Mouse (Mus musculus): ENCODE data around the gene Fxyd6.

Gene Fxyd6

DNA sequence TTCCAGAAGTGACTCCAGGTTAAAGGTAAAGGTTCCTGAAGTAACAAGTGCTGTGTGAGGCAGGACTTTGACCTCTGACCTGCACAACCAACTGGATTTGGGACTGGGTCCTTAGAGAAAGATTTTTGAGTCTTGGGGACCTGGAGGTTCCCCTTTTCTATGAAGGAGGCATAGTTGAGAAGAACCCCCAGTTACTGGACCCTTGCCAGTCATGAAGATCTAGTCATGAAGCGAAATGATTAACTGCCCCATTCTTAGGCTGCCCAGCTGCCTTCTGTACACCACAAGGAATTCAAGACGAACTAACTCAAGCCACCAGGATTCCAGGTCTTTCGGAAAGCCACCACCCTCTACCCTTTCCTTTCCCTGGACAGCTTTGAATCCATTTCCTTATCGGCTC lies 6.4 kb downstream of the Fxyd6 start:
- no peak for DNase-seq (ENCODE audit: low spot score)

DNA sequence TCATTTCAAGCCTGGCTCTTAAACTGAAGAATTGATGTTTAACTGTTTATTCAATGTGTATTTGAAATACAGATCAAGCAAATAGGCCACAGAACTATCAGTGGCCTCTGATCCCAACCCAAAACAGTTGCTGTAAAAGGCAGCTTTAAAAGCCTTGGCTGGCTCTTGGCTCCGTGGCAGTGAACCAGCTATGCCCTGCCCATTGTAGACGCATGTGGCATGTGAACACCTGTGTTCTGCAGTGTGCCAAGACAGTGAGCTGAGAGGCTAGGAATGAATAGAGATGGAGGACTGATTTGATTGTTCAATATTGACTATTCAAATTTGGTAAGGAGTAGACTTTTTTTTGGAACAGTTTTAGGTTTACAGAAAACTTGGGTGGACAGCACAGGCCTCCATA lies 6.9 kb downstream of the Fxyd6 start:
- DNase-seq (ENCODE audit: low spot score) = no peak

DNA sequence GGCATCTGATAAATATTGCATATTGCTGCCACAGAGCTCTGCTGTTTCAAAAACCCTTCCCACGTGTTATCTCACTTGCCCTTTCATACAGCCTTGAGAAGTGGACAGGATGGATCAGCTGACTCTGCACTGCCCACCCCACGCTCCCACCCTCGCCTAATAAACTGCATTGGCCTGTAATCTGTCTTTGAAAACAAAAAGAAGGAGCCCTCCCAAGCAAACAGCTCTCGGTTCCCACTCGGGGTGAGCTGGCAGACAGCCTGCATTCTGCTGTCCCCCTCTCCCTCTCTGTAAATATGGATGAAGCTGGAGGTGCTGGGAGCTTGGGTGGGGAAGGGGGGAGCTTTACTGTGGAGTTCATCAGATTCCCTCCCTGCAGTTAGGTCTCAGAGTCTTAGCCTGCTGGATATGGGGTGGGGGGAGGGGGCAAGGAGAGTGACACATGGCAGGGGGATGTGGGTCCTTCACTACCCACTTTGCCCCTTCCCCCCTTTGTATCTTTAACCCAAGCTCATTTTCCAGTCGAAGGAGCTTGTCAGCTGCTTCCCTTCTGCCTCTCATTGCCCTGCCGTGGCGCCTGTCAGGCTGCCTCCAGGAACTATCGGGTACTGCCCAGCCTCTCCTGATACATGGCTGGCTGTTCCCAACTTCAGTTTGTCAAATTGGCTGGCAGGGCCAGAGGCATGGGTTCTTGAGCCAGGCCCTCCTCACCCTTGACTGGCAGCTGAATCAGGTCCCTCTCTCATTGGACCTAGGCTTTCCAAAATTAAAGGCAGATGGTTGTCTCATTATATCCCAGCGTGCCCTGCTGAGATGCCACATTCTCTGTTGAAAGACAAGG lies 10.6 kb downstream of the Fxyd6 start:
- no peak for DNase-seq (ENCODE audit: low spot score)

DNA sequence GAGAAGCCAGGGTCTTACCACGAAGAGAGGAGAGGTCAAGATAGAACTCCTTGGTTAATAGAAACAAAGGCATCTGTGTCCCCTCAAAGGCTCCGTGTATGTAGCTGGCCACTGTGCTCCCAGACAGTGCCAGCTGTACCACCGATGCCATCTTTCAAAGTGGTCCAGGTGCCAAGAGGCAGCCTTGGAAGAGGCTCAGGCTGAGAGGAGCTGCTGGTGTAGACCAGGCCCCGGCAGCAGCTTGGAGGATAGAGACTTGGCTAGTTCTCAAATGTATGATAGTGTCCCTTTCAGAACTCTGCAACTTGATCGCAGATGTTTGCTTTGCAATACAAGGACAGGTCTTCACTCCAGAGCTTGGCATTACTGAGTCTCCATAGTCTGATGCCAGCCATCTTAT lies 12.4 kb downstream of the Fxyd6 start:
- no peak for DNase-seq (ENCODE audit: low spot score)

DNA sequence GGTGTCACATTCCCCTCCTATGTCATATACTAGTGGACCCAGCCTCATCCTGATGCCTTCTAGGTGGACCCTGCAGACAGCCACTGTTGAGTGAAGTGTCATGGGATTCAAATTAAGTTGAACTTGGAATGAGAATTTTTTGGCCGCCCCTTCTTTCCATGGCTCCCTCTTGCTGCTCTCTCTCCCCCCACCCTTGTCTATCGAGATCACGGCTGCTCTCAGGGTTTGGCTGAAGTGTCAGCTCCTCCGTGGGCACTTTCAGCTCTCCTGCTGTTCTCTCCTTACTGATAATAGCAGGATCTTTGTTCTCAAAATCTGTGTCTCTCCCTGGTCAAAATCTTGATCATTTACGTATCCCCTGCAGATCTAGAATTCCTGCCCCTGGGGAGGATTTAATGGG lies 12.8 kb downstream of the Fxyd6 start:
- DNase-seq (ENCODE audit: low spot score) = no peak

DNA sequence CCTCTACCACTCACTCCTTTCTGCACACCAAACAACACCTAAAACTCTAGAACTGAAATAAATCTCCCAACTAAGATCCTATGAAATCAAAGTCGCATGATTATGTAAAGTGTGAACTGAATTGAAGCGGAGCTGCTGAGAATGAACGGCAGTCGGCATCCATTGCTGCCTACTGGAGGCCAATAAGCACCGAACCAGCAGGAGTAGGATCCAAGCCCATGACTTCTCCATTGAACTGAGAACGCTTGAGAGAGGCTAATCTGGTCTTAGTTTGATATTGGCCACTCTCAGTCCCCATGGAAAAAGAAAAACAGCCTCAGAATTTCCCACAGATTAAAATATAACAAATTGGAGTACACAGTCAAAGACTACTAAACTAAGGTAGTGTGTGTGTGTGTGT lies 13.9 kb downstream of the Fxyd6 start:
- DNase-seq (ENCODE audit: low spot score) = no peak

DNA sequence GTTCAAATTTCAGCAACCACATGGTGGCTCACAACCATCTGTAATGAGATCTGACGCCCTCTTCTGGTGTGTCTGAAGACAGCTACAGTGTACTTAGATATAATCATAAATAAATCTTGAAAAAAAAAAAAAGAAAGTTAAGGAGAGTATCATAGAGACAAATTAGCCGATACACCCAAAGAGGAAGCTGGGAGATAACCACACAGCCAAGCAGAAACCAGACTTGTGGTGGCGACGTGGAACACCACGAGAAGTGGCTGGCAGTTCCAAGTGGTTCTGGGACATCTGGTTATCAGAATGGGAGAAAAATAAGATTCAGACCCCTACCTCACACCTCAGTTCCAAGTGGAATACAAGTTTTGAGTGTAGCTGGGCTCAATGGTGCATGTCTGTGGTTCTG lies 16.7 kb downstream of the Fxyd6 start:
- no peak for DNase-seq (ENCODE audit: low spot score)

DNA sequence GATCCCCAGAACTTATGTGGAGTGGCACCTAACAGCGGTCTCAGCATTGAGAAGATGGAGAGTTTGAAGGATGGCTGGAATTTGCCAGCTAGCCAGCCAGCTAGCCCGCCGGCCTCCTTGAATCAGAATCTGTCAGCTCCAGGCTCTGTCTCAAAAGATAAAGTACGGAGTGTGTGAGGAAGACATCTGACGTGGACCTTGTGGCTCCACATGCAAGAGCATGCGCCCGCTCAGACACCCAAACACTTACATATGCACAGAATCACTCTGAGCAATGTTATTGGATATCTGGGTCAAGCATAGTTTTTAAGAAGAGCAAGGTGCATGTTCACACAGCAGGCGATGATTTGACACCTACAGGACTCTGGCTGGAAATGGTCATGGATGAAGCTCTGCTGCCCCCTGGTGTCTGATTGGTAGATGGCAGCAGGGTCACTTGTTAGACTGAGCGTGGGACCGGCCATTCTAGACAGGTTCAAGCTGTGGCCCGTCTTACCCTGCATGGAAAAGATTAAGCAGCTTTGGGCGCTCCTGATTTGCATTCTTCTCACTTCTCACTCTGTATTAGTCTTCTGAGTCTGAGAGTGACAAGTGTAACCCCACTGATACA lies 18.5 kb downstream of the Fxyd6 start:
- peak; percentile 90 for DNase-seq (ENCODE audit: low spot score)

DNA sequence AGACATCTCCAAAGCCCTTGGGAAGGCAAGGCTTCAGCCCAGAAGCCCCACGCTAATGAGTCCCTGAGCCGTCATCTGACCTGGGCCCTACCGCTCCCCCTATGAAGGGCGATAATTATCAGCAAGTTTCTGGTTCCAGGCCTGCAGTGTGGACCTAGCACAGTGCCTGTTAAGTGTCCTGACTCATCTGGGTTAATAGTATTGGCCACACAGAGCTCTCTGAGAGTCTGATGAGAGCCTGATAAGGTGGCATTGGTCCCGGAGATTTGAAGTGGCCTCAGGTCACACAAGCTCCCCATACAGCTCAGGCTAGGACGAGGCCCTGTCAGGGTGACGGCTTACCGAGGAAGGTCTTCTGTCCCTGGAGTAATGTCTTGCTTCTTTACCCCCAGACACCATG lies 19.6 kb downstream of the Fxyd6 start:
- DNase-seq (ENCODE audit: low spot score) = no peak

DNA sequence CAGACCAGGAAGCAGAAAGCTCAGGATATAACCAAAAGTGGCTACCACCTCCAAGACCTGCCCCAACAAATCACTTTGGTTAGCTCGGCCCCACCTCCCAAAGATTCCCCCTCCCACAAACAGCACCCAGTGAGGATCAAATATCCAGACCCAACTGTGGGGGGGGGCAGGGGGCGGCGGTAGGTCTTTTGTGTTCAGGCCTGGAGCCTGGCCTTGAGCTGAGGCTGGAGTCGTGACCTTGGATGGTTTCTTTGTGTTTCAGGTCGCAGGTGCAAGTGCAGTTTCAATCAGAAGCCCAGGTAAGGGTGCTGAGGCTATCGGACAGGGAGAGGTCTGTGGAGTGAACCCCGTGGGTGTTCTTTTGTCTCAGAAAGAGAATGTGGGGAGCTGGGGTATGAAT lies 21.3 kb downstream of the Fxyd6 start:
- DNase-seq (ENCODE audit: low spot score) = no peak

DNA sequence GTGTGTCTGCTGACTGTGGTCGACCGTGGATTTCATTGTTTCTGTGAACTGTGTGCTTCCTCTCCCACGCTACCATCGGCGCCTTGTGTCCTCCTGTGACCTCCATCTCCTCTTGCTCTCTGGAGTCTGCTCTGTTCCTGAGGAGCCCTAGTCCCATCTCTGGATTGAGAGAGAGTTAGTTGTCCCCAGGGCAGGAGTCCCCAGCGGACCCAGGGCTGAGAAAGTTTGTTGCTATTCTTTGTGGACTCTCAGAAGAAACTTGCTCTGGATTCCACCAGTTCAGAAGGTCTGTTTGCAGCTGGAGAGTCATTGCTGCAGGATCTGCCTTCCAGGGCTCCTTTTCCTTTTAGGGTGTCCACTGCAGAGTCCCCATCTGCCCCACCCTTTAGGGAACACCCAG lies 25.2 kb downstream of the Fxyd6 start:
- DNase-seq (ENCODE audit: low spot score) = no peak

DNA sequence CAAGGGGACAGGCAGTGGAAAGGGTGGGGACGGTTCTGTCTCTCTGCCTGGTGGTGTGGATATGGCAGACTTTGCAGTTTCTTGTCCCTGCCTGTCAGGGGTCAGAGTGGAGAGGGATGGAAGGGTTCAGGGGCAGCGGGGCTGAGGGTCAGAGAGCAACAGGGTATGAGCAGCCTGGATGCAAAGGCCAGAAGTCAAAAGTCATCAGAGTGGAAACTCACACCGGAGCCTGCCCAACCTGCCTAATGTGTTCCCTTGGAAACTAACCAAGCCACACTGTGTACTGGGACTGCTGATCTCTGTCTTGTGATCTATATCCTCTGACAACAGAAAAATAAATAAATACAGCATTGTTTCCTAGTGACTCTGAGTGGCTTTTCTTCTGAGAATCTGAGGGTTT lies 25.8 kb downstream of the Fxyd6 start:
- DNase-seq (ENCODE audit: low spot score) = no peak

DNA sequence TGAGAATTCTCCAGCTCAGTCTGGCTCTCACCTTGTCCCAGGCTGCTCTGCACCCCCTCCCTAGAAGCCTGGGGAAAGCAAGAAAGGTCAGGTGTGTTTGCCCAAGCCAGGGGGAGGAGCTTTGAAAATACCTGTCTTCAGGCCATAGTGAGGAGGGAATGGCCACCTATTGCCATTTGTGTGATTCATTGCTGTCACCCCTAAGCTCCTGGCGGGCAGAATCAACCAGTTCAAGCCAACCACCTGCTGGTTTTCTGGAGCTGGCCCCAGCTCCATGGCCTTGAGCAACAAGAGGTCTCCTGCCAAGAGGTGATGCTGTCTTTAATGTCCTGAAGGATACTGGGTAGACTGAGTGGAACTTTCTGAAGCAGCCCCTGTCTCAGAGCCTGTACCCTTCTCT lies 28.4 kb downstream of the Fxyd6 start:
- no peak for DNase-seq (ENCODE audit: low spot score)

DNA sequence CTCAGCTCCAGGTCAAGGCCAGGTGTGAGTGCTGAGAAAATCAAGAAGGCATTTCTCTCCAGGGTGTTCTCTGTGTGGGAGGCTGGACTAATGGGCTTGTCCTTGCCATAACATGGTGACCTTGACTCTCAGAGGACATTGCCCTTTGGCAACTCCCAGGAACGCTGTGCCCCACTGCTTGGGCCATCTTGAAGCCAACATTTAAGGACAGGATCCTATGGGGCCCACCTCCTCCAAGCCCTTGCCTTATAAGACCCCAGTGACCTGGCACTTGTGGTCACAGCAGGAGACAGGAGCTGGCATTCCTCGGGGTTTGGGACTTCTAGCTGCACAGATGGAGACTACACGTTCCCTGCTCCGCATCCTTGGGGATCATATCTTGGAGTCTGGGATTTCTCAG lies 29.4 kb downstream of the Fxyd6 start, which contains the start of gene Fxyd2:
TSS of gene Fxyd2 (plus strand) at position 236 of the 400 bp plus-strand sequence.
- DNase-seq (ENCODE audit: low spot score) = no peak

DNA sequence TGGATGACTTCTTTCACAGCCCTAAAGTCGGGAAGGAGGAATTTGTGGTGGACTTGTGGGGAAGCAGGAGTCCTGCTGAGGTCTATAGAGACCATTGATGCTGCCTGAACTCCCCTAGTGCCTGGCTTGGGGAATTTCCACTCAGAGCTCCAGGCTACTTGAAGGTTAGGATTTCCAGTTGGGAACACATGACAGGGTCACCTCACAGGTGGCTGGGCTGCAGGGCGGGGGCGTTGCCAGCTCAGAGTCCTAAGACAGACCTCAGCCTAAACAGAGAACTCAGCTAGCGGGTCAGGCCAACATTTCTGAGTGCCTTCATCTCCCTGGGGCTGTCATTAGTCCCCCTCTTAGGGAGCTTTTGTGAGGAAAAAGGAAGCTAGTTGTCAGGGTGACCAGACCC lies 31.9 kb downstream of the Fxyd6 start:
- no peak for DNase-seq (ENCODE audit: low spot score)

DNA sequence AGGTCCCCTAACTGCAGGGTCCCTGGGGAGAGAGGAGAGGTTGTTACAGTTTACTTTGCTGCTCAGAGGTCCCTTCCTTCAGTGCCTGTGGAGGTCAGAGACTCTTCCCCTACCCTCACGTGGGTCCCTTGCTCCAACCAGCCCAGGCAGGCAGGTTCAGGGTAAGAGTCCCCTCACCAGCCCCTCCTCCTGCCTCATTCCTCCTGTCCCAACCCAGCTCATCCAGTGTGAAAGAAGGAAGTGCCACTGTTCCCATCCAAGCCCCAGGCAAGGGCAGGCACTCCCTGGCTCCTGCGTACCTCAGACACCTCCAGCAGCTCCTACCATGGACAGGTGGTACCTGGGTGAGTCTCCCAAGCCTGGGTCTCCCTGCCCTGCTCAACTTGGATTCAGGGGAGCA lies 33.0 kb downstream of the Fxyd6 start:
- DNase-seq (ENCODE audit: low spot score) = no peak

DNA sequence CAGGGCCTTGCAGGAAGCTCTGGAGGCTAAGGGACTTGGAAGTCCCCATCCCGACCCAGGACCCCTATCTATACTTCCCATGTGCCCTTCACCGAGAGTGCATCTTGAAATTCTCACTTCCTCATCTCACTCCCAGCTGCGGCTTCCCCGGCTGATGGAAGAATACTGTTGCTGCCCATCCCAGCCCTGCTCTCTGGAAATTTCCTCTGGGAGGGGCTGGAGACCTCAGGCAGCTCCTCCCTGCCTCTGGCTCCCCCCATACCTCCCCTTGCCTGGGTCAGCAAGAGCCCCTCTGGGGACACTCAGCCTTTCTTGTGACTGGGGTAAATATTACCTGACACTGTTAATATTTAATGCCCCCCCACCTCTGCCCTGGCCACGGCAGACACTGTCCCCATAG lies 35.7 kb downstream of the Fxyd6 start:
- no peak for DNase-seq (ENCODE audit: low spot score)

DNA sequence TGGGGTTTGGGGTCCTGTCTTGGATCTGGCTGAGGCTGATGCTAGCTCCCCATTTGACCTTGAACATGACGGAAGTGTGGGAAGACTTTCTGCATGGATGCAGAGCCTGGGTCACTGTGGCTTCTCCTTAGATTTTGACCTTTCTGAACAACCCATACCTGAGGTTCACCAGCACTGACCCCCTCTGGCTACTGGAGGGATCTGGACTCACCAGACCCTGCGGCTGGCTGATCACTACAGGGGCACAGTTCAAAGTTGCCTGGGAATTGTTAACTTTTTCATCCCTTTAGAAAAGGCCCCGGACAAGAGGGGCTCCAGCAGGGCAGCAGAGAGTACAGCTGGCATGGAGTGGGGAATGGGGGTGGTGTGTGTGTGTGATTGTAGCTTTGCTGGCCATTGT lies 36.8 kb downstream of the Fxyd6 start:
- no peak for DNase-seq (ENCODE audit: low spot score)

DNA sequence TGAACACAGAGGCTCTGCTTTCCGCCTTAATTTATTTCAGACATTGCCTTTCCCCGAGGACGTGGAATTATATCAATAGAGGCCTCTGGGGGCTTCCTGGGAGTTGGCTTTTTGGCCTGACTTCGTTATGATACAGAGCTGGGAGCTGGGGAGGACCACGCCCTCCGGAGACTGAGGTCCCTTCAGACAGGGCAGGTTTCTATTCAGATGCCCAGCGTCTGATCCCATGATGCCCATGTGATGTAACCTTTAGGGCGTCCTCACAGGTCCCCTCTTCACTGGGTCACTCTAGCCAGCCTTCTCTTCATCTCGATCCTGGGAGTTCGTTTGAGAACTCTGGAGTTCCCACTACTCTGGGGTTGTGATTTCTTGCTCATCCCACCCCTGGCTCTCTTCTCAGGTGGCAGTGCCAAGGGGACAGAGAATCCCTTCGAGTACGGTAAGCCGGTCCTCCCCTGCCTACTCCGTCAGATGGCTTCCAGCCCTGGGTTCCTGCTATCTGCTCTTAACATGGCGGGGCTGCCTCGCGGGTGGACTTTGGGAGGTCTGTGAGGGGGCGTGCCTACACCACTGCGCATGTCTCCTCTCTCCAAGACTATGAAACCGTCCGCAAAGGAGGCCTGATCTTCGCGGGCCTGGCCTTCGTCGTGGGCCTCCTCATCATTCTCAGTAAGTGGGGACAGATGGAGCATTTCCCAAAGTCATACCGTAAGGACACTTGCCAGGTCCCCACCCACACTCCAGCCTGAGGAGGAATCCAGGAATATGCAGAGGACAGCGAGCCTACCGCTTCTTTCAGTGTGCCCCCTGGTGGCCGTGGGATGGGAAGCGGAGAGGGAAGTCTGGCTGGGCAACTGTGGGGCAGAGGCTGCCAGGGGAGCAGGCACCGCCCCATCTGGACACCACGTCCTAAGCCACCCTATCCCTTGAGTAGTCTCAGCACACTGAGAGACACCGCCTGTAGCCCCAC lies 38.0 kb downstream of the Fxyd6 start:
- peak; percentile 85 for DNase-seq (ENCODE audit: low spot score)

DNA sequence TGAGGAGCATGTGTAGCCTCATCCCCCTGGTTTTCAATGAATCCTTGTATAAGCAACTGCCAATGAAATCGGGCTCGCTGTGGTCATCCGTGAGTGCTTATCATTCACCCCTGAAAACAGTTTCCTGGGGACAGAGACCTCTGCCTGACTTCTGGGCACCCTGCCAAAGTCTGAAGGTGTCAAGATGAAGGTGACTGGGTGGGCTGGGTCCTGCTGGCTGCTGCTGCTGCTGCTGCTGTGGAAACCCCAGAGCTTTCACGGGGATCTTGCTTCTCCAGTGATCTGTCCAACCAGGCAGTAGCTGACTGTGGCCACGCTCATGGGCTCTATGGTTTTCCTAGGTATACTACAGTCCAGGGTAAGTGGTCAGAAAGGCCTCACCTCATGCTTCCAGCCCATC lies 40.2 kb downstream of the Fxyd6 start:
- DNase-seq (ENCODE audit: low spot score) = no peak

DNA sequence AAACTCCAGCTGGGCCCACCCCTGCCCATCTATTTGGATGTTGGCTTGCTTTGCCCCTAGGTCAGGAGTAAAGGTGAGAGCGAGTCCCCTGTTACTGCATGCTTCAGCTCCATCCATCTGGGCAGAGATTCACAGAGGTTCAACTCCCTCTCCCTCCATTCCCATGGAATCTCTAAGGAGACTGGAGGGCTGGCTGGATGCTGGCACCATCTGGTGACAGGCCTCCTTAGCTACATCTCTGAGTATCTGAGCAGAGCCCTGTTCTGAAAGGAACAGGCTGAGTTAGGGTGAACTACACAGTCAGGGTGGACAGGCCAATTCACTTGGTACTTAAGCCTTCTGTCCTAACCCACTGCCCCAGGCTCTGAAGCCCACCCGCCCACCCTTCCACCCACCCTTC lies 40.6 kb downstream of the Fxyd6 start:
- DNase-seq (ENCODE audit: low spot score) = no peak

DNA sequence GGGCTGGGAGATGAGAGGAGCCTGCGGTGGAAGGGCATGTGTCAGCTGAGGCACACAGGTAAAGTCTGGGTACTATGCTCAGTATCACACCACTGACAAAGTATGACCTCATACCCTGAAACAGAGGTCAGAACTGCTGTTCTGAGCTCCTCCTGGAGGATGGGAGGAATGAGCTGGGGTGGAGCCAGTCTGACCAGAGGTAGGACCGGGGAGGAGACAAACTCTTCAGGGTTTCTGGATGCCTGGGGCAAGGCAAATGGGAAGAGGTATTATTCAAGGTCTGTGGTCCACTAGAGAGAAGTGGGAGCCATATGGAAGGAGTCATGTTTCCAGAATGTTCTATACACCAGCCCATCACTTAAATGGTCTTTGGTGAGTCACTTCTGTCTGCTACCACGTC lies 41.1 kb downstream of the Fxyd6 start:
- DNase-seq (ENCODE audit: low spot score) = no peak

DNA sequence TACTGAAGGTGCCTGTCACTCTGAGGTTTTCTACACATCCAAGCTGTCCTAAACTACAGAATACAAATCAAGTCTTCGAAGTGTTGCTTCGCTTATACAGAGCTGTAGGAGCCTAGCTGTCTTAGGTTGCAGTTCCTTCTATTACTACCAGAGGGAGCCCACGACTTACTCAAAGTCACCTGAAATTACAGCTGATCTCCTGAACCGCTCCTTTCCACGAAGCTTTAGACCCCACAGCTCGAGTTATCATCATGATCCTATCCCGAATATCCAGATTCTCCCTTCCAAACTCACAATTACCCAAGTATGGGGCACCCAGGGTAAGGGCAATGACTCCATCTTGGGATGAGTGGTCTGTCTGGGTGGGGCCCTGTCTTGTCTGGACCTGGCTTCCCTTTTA lies 41.8 kb downstream of the Fxyd6 start:
- DNase-seq (ENCODE audit: low spot score) = peak; percentile 73

All from embryo, embryonic 10 days (tissue).